Mouse (Mus musculus) kidney, adult 2 months (tissue): Measurements from ENCODE around the gene Gm11127.
"Not testable (repeated sequence)": the region's sequence is repeated elsewhere in the genome, so short reads cannot be mapped to it uniquely, and the experiment has no call there.

Experiments
- CTCF ChIP-seq: fragments of 200-500 bp; conservative IDR thresholded peaks from 2 replicates; pipeline ENCODE4 v1.5.1; 2011; ENCODE audit warnings: low read depth, mild to moderate bottlenecking, control low read depth, low read length, moderate library complexity, mixed read lengths; ENCODE audit not compliant: insufficient read depth, insufficient read length
- POLR2A ChIP-seq: fragments of 200-500 bp; IDR thresholded peaks from one replicate; pipeline ENCODE4 v1.6.1; 2011; ENCODE audit warnings: low read depth, low read length, control low read depth

DNA sequence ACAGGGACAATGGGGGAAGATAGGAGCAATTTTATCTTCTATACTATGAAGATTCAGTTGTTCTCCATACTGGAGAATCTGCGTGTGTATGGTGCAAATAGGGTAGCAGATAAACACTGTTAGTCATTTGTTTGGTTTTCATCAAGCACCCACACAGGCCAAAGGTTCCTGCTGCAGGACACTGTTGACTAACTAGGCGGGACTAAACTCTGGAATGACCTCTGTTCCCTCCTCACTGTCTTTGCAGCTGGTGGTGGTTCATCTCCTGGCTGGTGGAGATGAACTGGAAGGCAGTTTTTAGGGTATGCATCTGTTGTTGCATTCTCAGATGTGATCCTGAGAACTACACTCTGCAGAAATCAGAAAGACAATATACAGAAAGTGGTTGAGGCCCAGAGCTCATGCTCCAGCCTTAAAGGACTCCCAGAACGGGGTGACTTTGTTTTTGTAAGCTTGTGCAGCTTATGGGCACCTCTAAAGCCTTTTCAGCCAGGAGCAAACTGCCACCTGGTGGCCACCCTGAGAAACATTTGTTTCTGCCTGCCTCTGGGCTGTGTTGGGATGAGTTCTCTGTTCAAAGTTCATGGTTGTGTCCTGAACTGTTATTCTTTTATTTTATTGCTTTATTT is 23.0 kb downstream of the Gm11127 start:
- TF ChIP-seq POLR2A = not testable (repeated sequence)
- peak; percentile 39 for TF ChIP-seq CTCF
